Mouse (Mus musculus): ENCODE measurements around the gene Hhip. TPM values are rescaled to one million over a fixed set of nuclear protein-coding genes. Genes with fewer than 3 reads are reported as not detected.

The Hhip gene
- polyA plus RNA-seq, 1 experiment from 2014 or later: 1.3 TPM

DNA sequence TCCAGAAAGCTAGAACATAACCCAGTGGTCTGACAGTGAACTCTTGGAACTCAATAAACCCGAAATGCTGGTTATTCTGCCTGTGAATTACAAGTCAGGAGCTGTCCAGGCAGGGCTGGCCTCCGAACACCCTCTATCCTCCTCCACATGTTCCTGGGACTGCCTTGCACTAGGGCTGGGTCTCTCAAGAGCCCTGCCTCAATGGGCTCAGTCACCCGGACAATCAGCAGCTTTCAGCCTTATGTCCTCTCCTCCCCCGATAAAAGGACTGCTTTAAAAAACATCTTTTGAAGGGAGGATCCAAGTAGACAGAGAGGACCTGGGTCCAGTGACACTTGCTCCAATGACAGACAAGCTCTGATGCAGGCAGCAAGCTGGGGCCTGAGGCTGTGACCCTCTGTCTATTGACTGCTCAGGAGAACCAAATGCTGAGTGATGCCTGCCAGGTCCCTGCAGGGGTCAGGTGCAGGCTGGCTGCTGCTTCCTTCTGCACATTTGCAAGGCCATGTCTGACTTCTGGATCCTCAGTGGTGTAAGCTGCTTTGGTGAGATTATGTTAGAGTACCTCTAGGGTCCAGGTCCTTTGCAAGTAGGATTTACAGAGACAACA lies 20.1 kb downstream of the Hhip start:
- no peak overlapping the region for H3K27ac ChIP-seq (replicated peaks)
- no peak overlapping the region for H3K9ac ChIP-seq
- H3K27me3 ChIP-seq (replicated peaks): no peaks in the 10 kb centered on the region
- H3K9me3 ChIP-seq: no peaks in the 10 kb centered on the region
- no peaks in the 10 kb centered on the region for H3K4me1 ChIP-seq
- no peaks in the 10 kb centered on the region for H3K36me3 ChIP-seq
- no peak overlapping the region for H3K4me3 ChIP-seq
- H3K4me2 ChIP-seq: no peak overlapping the region
- ATAC-seq (ENCODE audit: extremely low read depth, insufficient number of reproducible peaks, low FRiP score, low TSS enrichment): no peak
- 68% methylated on average over 4 of the region's 4 CpGs for WGBS

DNA sequence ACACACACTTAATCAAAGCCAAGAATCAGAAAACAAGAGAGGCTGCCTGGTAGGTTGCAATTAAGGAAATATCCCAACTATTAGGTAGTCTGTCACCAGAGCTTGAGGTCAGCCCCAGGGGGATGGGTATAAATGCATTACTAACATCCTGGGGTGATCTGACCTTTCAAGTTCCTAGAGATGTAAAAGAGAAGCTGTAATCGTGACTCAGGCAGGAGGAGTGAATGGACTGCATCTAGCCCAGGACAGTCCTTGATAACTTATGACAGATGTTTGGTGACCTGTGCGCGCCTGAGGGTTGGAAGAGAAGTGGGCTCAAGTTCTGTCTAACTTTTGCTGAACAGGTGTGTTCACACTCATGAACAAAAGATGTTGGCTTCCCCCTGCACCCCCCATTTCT lies 25.2 kb downstream of the Hhip start:
- Histone ChIP-seq H3K4me1 (no peaks in the 10 kb centered on the region), H3K4me2 (no peak overlapping the region), H3K9ac (no peak overlapping the region), H3K27me3 (replicated peaks) (no peaks in the 10 kb centered on the region), H3K9me3 (no peaks in the 10 kb centered on the region), H3K27ac (replicated peaks) (no peak overlapping the region), H3K4me3 (no peak overlapping the region), H3K36me3 (no peaks in the 10 kb centered on the region)
- ATAC-seq (ENCODE audit: extremely low read depth, insufficient number of reproducible peaks, low FRiP score, low TSS enrichment): no peak
- WGBS: 37% methylated on average over 3 of the region's 3 CpGs

DNA sequence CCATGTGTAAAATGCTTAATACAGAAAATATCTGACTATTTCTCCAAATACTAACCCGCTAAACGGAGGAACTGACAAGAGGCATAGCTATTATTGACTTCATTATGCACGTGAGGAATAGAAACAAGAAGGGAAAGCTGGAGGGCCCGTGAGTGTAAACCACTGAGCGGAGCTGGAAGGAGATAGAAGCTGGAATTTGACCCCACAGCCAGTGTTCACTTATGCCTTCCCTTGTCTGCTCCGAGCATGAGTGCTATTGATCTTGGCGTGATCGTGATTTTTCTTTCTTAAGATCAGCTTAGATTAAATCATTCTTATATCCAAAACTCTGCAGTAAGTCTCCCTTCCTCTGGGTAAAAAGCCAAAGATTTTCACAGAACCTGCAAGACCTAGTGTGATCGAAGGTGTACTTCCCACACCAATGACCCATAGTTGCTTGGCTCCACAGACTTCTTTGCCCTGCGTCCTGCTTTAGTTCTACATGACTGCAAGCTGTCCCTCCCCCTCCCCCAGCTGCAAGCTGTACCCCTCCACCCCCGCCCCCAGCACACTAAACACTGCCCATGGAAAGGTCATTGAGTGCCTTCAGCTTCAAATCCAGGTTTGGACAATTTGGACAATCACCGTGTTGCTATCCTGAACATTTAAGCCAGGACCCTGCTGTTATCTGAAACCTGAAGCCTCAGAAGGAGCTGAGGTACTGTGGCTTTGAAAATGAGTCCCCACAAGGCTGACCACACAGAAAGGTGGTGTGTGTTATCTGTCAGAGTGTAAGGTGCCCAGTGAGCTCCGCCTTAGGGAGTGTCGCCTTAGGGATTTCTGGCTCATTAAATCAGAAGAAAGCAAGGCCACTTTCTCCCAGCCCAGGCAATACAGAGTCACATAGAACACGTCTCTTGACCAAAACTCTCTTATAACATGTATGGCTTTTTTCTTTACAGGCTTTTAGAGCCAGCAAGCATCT lies 26.2 kb downstream of the Hhip start:
- H3K4me2 ChIP-seq: no peak overlapping the region
- no peak overlapping the region for H3K27ac ChIP-seq (replicated peaks)
- H3K9me3 ChIP-seq: no peaks in the 10 kb centered on the region
- 48% methylated on average over 15 of the region's 15 CpGs for WGBS
- no peaks in the 10 kb centered on the region for H3K4me1 ChIP-seq
- H3K27me3 ChIP-seq (replicated peaks): no peaks in the 10 kb centered on the region
- ATAC-seq (ENCODE audit: extremely low read depth, insufficient number of reproducible peaks, low FRiP score, low TSS enrichment): no peak
- no peak overlapping the region for H3K9ac ChIP-seq
- H3K36me3 ChIP-seq: no peaks in the 10 kb centered on the region
- H3K4me3 ChIP-seq: no peak overlapping the region

DNA sequence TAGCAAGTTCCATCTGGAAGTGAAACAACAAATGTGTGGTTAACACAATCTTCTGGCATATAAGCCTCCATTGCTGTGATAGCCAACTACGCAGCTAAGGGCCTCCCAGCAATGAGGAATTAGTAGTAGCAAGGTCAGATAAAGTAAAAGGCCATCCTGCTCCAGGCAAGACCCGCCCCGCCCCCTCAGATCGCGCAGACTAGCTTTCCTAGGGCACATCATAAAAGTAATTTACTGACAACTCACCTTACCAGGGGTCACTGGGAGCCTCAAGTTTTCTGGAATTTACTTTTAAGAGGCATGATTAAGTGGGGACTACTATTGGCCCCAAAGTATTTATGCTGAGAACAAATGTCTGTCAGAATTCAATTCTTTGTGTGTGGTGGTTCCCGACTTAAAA lies 28.2 kb downstream of the Hhip start:
- ATAC-seq (ENCODE audit: extremely low read depth, insufficient number of reproducible peaks, low FRiP score, low TSS enrichment): no peak
- Histone ChIP-seq H3K4me2 (no peak overlapping the region), H3K27ac (replicated peaks) (no peak overlapping the region), H3K9ac (no peak overlapping the region), H3K4me1 (no peaks in the 10 kb centered on the region), H3K9me3 (no peaks in the 10 kb centered on the region), H3K36me3 (no peaks in the 10 kb centered on the region), H3K4me3 (no peak overlapping the region), H3K27me3 (replicated peaks) (no peaks in the 10 kb centered on the region)
- 57% methylated on average over 6 of the region's 6 CpGs for WGBS

DNA sequence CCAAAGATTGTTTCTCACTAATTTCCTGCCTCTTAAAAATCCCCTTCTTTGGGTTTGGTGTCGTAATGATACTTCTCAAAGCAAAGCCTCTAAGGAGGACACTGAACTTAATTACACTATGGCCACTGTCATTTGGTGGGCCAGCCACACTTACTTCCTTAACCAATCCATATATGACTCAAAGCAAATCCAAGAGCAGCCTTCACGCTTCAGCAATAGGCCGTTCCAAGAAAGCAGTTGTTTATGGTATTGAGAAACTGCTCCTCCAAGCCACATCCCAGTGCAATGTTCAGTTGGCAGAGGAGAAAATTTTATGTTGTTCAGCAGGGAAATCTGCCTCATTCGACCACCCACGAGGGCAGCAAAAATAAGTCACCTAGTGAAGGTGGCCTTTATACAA lies 37.3 kb downstream of the Hhip start:
- WGBS: 81% methylated on average over 5 of the region's 5 CpGs
- no peak overlapping the region for H3K9ac ChIP-seq
- H3K4me1 ChIP-seq: no peaks in the 10 kb centered on the region
- ATAC-seq (ENCODE audit: extremely low read depth, insufficient number of reproducible peaks, low FRiP score, low TSS enrichment): no peak
- no peaks in the 10 kb centered on the region for H3K27me3 ChIP-seq (replicated peaks)
- no peaks in the 10 kb centered on the region for H3K36me3 ChIP-seq
- no peak overlapping the region for H3K27ac ChIP-seq (replicated peaks)
- H3K9me3 ChIP-seq: no peaks in the 10 kb centered on the region
- no peak overlapping the region for H3K4me3 ChIP-seq
- H3K4me2 ChIP-seq: no peak overlapping the region

DNA sequence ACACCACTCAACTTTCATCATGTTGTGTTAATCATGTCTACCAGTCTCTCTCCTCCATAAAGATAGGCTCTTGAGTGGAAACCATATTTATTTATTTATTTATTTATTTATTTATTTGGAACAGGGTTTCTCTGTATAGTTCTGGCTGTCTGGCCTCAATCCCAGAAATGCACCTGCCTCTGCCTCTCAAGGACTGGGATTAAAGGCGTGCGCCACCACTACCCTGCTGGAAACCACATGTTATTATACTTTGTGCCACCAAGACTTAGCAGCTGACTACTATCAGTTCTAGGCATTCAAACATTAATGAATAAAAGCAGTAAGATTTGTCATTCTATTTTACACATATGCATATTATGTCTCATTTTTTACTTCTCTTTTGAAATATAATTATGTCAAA lies 42.0 kb downstream of the Hhip start:
- WGBS: 77% methylated on average over 2 of the region's 2 CpGs
- Histone ChIP-seq H3K27ac (replicated peaks) (no peak overlapping the region), H3K9me3 (no peaks in the 10 kb centered on the region), H3K9ac (no peak overlapping the region), H3K4me3 (no peak overlapping the region), H3K4me1 (no peaks in the 10 kb centered on the region), H3K4me2 (no peak overlapping the region), H3K27me3 (replicated peaks) (no peaks in the 10 kb centered on the region), H3K36me3 (no peaks in the 10 kb centered on the region)
- no peak for ATAC-seq (ENCODE audit: extremely low read depth, insufficient number of reproducible peaks, low FRiP score, low TSS enrichment)

DNA sequence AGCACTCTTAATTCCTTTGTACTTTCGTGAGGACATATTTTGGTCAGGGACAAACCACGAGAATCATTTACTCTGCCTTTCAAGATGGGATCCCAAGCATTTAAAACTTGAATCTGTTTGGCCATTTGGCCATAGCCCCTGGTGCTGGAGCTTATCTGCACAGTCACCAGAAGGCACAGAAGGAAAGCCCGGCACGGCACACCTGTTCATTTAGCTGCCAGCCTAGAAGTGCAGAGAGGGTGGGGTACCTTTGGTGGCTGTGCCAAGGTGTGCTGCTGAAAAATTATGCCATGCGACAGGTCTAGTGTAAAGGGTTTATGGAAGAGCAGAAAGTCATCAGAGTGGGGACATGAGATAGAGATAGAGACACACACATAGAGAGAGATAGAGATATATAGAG lies 53.4 kb downstream of the Hhip start:
- Histone ChIP-seq H3K27me3 (replicated peaks) (no peaks in the 10 kb centered on the region), H3K36me3 (no peaks in the 10 kb centered on the region), H3K9ac (no peak overlapping the region), H3K9me3 (no peaks in the 10 kb centered on the region), H3K4me1 (peaks cover 9% of the 10 kb centered on the region), H3K27ac (replicated peaks) (no peak overlapping the region), H3K4me2 (no peak overlapping the region), H3K4me3 (no peak overlapping the region)
- WGBS: 80% methylated on average over 5 of the region's 5 CpGs
- ATAC-seq (ENCODE audit: extremely low read depth, insufficient number of reproducible peaks, low FRiP score, low TSS enrichment): no peak

DNA sequence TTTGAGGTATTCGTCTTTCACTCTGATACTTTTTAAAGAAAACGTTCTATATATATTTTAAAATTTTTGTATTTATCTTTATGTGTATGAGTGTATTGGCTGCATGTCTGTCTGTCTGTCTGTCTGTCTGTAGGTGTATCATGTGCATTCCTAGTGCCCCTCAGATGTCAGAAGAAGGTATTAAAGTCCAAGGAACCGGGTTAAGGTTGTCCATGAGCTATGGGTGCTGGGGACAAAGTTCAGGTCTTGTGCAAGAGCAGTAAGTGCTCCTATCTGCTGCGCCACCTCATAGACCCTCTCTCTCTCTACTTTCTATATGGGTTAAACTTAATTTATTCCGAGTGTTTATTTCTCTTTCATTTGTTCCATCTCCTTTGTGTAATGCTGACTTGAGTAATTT lies 55.5 kb downstream of the Hhip start:
- ATAC-seq (ENCODE audit: extremely low read depth, insufficient number of reproducible peaks, low FRiP score, low TSS enrichment): no peak

DNA sequence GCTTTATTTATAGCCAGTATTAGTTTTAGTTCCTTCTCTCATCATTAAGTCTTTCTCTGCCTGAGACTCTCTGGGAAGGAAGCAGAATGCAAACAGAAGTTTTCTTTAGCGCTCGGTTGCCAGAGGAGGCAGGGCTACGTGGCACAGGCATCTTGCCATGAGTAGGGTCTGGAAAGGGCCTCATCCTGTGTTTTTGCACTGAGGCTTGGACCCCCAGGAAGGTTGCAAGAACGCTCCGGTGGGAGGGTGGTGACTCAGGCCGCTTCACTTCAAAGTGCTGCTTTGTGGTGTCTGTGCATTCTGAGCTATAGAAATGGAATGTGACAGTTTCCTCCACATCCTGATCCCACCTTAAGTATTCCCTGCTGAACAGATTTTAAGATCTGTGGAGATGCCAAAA lies 62.7 kb downstream of the Hhip start:
- no peaks in the 10 kb centered on the region for H3K36me3 ChIP-seq
- no peaks in the 10 kb centered on the region for H3K9me3 ChIP-seq
- no peak overlapping the region for H3K27ac ChIP-seq (replicated peaks)
- no peaks in the 10 kb centered on the region for H3K27me3 ChIP-seq (replicated peaks)
- H3K4me1 ChIP-seq: no peaks in the 10 kb centered on the region
- WGBS: 65% methylated on average over 6 of the region's 6 CpGs
- no peak overlapping the region for H3K9ac ChIP-seq
- no peak overlapping the region for H3K4me3 ChIP-seq
- ATAC-seq (ENCODE audit: extremely low read depth, insufficient number of reproducible peaks, low FRiP score, low TSS enrichment): no peak
- no peak overlapping the region for H3K4me2 ChIP-seq

More for the DNA sequence above, 55.5 kb downstream of the Hhip start:
- H3K4me1 ChIP-seq: peaks cover 9% of the 10 kb centered on the region
- H3K9ac ChIP-seq: no peak overlapping the region
- WGBS: 72% methylated on average over 5 of the region's 5 CpGs
- no peak overlapping the region for H3K27ac ChIP-seq (replicated peaks)
- H3K36me3 ChIP-seq: no peaks in the 10 kb centered on the region
- no peaks in the 10 kb centered on the region for H3K9me3 ChIP-seq
- H3K4me2 ChIP-seq: no peak overlapping the region
- H3K4me3 ChIP-seq: no peak overlapping the region
- no peaks in the 10 kb centered on the region for H3K27me3 ChIP-seq (replicated peaks)

DNA sequence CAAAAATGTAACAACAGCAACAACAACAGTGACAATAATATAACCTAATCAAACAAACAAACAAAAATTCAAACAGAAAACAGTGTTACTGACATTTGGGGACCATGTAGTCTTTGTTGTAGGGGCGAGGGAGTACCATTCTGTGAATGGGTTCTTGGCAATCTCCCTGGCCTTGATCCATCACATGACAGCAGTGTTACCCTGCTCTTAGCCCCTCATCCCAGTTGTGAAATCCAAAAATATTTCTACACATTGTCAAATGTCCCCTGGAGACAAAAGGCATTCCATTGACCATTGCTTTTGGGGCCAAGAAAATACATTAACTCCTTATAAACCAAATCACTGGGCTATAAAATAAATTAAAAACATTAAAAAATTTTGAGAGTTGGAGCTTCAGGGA lies 64.3 kb downstream of the Hhip start:
- Histone ChIP-seq H3K4me1 (no peaks in the 10 kb centered on the region), H3K36me3 (no peaks in the 10 kb centered on the region), H3K4me3 (no peak overlapping the region), H3K9me3 (no peaks in the 10 kb centered on the region), H3K27me3 (replicated peaks) (no peaks in the 10 kb centered on the region), H3K27ac (replicated peaks) (no peak overlapping the region), H3K9ac (no peak overlapping the region), H3K4me2 (no peak overlapping the region)
- ATAC-seq (ENCODE audit: extremely low read depth, insufficient number of reproducible peaks, low FRiP score, low TSS enrichment): no peak
- 74% methylated on average over 1 of the region's 1 CpGs for WGBS

DNA sequence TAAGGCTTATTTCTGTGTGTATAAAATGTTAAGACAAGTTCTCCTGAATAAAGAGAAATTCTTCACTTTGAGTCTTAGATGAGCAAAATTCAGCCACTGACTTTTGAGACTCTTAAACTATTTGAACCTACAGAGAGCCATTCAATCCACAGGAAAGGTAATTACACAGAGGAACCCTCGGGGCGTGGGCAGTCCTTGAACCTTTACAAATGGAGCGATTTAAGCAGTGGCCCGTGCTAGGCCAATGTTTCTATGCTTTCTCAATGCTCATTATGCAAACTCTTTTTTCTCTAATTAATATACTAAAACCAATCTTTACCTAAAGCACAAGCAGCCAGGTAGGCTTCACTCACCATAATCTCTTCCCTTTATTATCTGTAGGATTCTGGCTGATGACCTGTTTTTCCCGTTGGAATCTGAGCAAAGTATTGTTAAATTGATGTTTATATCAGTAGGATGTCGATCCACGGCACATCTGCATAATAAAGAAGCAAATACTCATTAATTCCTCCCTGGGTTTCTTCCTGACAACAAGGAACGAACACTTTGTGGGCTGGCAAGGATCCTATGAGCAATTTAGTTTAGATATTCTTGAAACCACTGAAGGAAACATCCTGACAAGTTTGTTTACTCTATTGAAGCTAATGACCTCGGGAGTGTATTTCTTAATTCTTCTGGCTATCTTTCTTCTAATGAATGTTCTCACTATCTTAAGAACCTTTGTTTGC lies 65.5 kb downstream of the Hhip start:
- WGBS: 67% methylated on average over 9 of the region's 9 CpGs
- no peak overlapping the region for H3K9ac ChIP-seq
- ATAC-seq (ENCODE audit: extremely low read depth, insufficient number of reproducible peaks, low FRiP score, low TSS enrichment): no peak

More for the DNA sequence above, 65.5 kb downstream of the Hhip start:
- no peaks in the 10 kb centered on the region for H3K27me3 ChIP-seq (replicated peaks)
- H3K36me3 ChIP-seq: no peaks in the 10 kb centered on the region
- no peak overlapping the region for H3K27ac ChIP-seq (replicated peaks)
- no peak overlapping the region for H3K4me3 ChIP-seq
- no peaks in the 10 kb centered on the region for H3K9me3 ChIP-seq
- no peaks in the 10 kb centered on the region for H3K4me1 ChIP-seq
- no peak overlapping the region for H3K4me2 ChIP-seq
